Mouse (Mus musculus): ENCODE results near the gene Gorab.
A peak's percentile ranks its signal among the peaks of the same experiment; 100 is the strongest.

Gorab gene

GRCm38 (mm10) chr1:163403498-163404126 is at the start of gene Gorab:
Gene Gorab, minus strand, starts transcription at chr1:163403669.
- peak; percentile 96 for DNase-seq (ENCODE audit: low spot score)

GRCm38 (mm10) chr1:163443832-163444231 is 40.4 kb upstream of the Gorab start:
- DNase-seq (ENCODE audit: low spot score): no peak

GRCm38 (mm10) chr1:163439002-163439401 is 35.5 kb upstream of the Gorab start:
- no peak for DNase-seq (ENCODE audit: low spot score)

- no peak for DNase-seq (ENCODE audit: low spot score)
These were observed 20.1 kb upstream of the Gorab start for GRCm38 (mm10) chr1:163423467-163424014.

- no peak for DNase-seq (ENCODE audit: low spot score)
These were observed 13.7 kb upstream of the Gorab start for GRCm38 (mm10) chr1:163417191-163417590.

- DNase-seq (ENCODE audit: low spot score): no peak
These were observed 10.7 kb upstream of the Gorab start for GRCm38 (mm10) chr1:163414200-163414599.

- no peak for DNase-seq (ENCODE audit: low spot score)
These were observed 2.7 kb upstream of the Gorab start for GRCm38 (mm10) chr1:163406203-163406602.

- DNase-seq (ENCODE audit: low spot score): no peak
These were observed 12.1 kb downstream of the Gorab start for GRCm38 (mm10) chr1:163391321-163391720.

- no peak for DNase-seq (ENCODE audit: low spot score)
These were observed 13.4 kb downstream of the Gorab start for GRCm38 (mm10) chr1:163390044-163390443.

GRCm38 (mm10) chr1:163386196-163386595 is 17.3 kb downstream of the Gorab start:
- no peak for DNase-seq (ENCODE audit: low spot score)

GRCm38 (mm10) chr1:163383442-163384027 is 19.9 kb downstream of the Gorab start:
- no peak for DNase-seq (ENCODE audit: low spot score)

GRCm38 (mm10) chr1:163382048-163382719 is 21.3 kb downstream of the Gorab start:
- no peak for DNase-seq (ENCODE audit: low spot score)

GRCm38 (mm10) chr1:163380591-163380990 is 22.9 kb downstream of the Gorab start:
- DNase-seq (ENCODE audit: low spot score): no peak

GRCm38 (mm10) chr1:163380072-163380471 is 23.4 kb downstream of the Gorab start:
- DNase-seq (ENCODE audit: low spot score): no peak

- DNase-seq (ENCODE audit: low spot score): no peak
These were observed 25.5 kb downstream of the Gorab start for GRCm38 (mm10) chr1:163377924-163378323.

GRCm38 (mm10) chr1:163376818-163377581 is 26.5 kb downstream of the Gorab start:
- no peak for DNase-seq (ENCODE audit: low spot score)

- DNase-seq (ENCODE audit: low spot score): no peak
These were observed 29.0 kb downstream of the Gorab start for GRCm38 (mm10) chr1:163374455-163374854.

GRCm38 (mm10) chr1:163362202-163362601 is 41.3 kb downstream of the Gorab start:
- no peak for DNase-seq (ENCODE audit: low spot score)

GRCm38 (mm10) chr1:163361376-163361775 is 42.1 kb downstream of the Gorab start:
- DNase-seq (ENCODE audit: low spot score): no peak

- DNase-seq (ENCODE audit: low spot score): no peak
These were observed 42.7 kb downstream of the Gorab start for GRCm38 (mm10) chr1:163360796-163361195.

GRCm38 (mm10) chr1:163359521-163359920 is 43.9 kb downstream of the Gorab start:
- no peak for DNase-seq (ENCODE audit: low spot score)

GRCm38 (mm10) chr1:163358165-163358564 is 45.3 kb downstream of the Gorab start:
- no peak for DNase-seq (ENCODE audit: low spot score)
